Mouse (Mus musculus) CD4-positive naive resting alpha-beta T cell, adult 76 days (primary cell): ENCODE measurements around the gene Dcp1a. TPM values are rescaled to one million over a fixed set of nuclear protein-coding genes. Genes with fewer than 3 reads are reported as not detected.

Source experiments
- total RNA-seq: library from RNA; stranded (reverse); gene quantifications from one replicate; pipeline ENCODE4 v1.2.4, GENCODE M21; 2023

Dcp1a gene
- 66.8 TPM for total RNA-seq

DNA sequence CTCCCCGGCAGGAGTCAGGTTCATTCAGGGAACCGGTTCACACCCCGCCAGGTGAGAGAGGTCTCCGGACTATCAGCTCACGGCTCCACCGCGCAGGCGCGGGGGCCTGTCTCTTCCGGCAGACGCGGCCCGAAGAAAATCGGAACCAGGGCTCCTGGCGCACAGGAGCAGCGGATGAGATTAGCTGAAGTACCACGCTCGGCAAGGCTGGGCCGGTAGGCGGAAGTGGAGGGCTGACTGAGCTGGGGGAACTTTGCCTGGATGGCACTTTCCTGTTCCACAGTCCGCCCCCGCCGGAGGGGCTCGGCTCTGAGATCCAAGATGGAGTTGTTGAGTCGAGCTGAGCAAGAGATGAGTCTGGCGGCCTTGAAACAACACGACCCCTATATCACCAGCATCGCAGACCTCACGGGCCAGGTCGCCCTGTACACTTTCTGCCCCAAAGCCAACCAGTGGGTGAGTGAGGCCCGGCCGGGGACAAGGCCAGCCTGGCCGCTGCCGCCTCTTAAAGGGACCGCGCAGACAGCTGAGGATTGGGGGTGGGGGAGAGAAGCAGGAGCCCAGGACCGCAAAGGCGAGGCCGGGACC is at the start of gene Dcp1a:
Gene Dcp1a, plus strand, starts transcription at position 175 of the 588 bp plus-strand sequence.

DNA sequence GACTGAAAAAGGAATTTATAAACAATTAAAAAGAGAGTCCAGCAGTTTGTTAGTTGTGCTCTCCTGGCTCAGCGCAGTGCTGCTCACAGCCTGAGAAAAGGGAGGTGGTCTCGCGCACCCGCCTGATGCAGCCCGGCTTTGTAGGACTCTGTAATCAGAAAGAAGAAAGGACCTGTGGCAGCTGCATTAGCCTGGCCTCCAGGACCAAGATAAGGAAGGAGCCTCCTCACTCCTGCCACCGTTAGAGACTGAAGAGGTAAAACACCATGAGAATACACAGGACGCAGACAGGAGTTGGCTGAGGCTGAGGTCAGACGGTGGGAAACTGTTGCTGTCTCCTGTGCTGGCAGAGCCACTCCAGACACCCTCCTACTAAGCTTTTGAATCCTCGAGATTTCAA is 12.0 kb downstream of the Dcp1a start, which contains the start of gene Cacna1d:
Gene Cacna1d, minus strand, starts transcription at position 114 of the 400 bp plus-strand sequence.

DNA sequence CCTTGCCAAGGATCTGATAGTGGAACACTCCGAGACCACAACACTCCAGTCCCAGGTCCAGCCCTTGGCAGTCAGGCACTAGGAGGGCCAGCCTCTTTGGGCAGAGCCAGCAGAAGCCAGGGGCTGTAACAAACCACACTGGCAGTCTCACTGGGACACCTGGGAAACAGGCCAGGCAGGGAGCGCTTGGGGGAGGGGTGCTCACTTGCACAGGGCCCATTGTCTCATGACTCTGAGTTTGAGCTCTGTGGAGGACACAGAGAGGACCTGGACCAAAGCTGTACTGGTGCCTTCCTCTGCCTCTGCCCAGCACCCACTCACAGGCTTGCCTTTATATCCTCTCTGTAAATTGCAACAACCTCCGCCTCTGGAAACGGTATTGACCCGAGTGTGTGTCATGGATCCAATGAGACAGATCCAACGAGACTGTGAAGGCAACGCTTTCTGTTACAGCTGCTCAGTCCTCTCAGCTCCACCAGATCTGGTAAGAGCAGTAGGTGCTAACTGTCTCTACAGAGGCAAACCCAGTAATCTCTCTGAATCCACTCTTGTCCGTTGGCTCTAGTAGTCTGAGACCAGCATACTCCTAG is 68.9 kb downstream of the Dcp1a start, which contains the start of gene Tkt:
Gene Tkt, plus strand, starts transcription at position 229 of the 590 bp plus-strand sequence.

Other genes with a start within 250 kb of the Dcp1a start
- 0.32 TPM for gene Cacna1d, start 11.9 kb downstream of the Dcp1a start, total RNA-seq
- 121 TPM for gene Tkt, start 68.8 kb downstream of the Dcp1a start, total RNA-seq
- gene Prkcd, start 146.7 kb downstream of the Dcp1a start, total RNA-seq: 167 TPM
- gene Rft1, start 174.8 kb downstream of the Dcp1a start, total RNA-seq: 12.4 TPM
- 12.5 TPM for gene Sfmbt1, start 235.3 kb downstream of the Dcp1a start, total RNA-seq